Mouse (Mus musculus) ZHBTc4 (cell line): ENCODE data around the gene Vsx2.

Source experiments
- DNase-seq: peaks from one replicate; pipeline ENCODE4 v3.0.0-alpha.2; 2011; ENCODE audit warnings: low read depth, low spot score

Gene Vsx2

GRCm38 (mm10) chr12:84640654-84641053 lies 71.1 kb downstream of the Vsx2 start, which contains the start of gene Vrtn:
TSS of gene Vrtn (plus strand) at chr12:84641019.
- peak; percentile 38 for DNase-seq
